Mouse (Mus musculus) embryo, embryonic 10.5 days (tissue): ENCODE results near the gene Clybl.

ENCODE experiments used
- DNase-seq: peaks from one replicate; pipeline ENCODE4 v3.0.0-alpha.2; 2015; ENCODE audit warnings: low spot score

The Clybl gene

GRCm38 (mm10) chr14:122196851-122197250 is 15.3 kb downstream of the Clybl start:
- DNase-seq, result no peak

- DNase-seq, result peak; percentile 68
These were observed 18.9 kb downstream of the Clybl start for GRCm38 (mm10) chr14:122200247-122200885.

- DNase-seq, result no peak
These were observed 27.7 kb downstream of the Clybl start for GRCm38 (mm10) chr14:122209177-122209576.

- DNase-seq, result no peak
These were observed 32.1 kb downstream of the Clybl start for GRCm38 (mm10) chr14:122213590-122213989.

GRCm38 (mm10) chr14:122214126-122214525 is 32.6 kb downstream of the Clybl start:
- no peak for DNase-seq

GRCm38 (mm10) chr14:122217221-122217620 is 35.7 kb downstream of the Clybl start:
- DNase-seq, result no peak

GRCm38 (mm10) chr14:122222934-122223374 is 41.5 kb downstream of the Clybl start:
- DNase-seq, result no peak

- DNase-seq, result peak; percentile 96
These were observed 42.1 kb downstream of the Clybl start for GRCm38 (mm10) chr14:122223461-122224102.

- no peak for DNase-seq
These were observed 42.6 kb downstream of the Clybl start for GRCm38 (mm10) chr14:122224103-122224494.

GRCm38 (mm10) chr14:122224501-122224928 is 43.0 kb downstream of the Clybl start:
- peak; percentile 54 for DNase-seq

- DNase-seq, result peak; percentile 49
These were observed 44.1 kb downstream of the Clybl start for GRCm38 (mm10) chr14:122225479-122226132.

GRCm38 (mm10) chr14:122226133-122226515 is 44.6 kb downstream of the Clybl start:
- peak; percentile 36 for DNase-seq

- peak; percentile 51 for DNase-seq
These were observed 45.4 kb downstream of the Clybl start for GRCm38 (mm10) chr14:122226666-122227453.

- DNase-seq, result peak; percentile 61
These were observed 46.0 kb downstream of the Clybl start for GRCm38 (mm10) chr14:122227454-122227951.

GRCm38 (mm10) chr14:122228816-122229551 is 47.5 kb downstream of the Clybl start:
- peak; percentile 84 for DNase-seq

- DNase-seq, result peak; percentile 13
These were observed 48.5 kb downstream of the Clybl start for GRCm38 (mm10) chr14:122229988-122230387.

- DNase-seq, result peak; percentile 42
These were observed 49.1 kb downstream of the Clybl start for GRCm38 (mm10) chr14:122230621-122231025.

- no peak for DNase-seq
These were observed 49.6 kb downstream of the Clybl start for GRCm38 (mm10) chr14:122231073-122231472.

- DNase-seq, result no peak
These were observed 51.8 kb downstream of the Clybl start for GRCm38 (mm10) chr14:122233212-122233714.

GRCm38 (mm10) chr14:122243874-122244273 is 62.4 kb downstream of the Clybl start:
- DNase-seq, result no peak
